Mouse (Mus musculus) stomach, postnatal 0 days (tissue): ENCODE measurements around the gene Polr2e.

ENCODE experiments used
- CTCF ChIP-seq: IDR thresholded peaks from 2 replicates; pipeline ENCODE4 v1.5.1; 2016; ENCODE audit warnings: antibody characterized with exemption, low read depth, mild to moderate bottlenecking, moderate library complexity
- EP300 ChIP-seq: optimal IDR thresholded peaks from 2 replicates; pipeline ENCODE3; 2016; ENCODE audit warnings: antibody characterized with exemption

- no peak for TF ChIP-seq CTCF
- TF ChIP-seq EP300 = no peak
Observed at GRCm38 (mm10) chr10:80028521-80028846, 11.1 kb downstream of the Polr2e start.
